Mouse (Mus musculus) testis, postnatal 14 days (tissue): ENCODE data around the gene Aldh1a3.
A peak's percentile ranks its signal among the peaks of the same experiment; 100 is the strongest.

Experiments
- DNase-seq: peaks from one replicate; pipeline ENCODE4 v3.0.0; 2021; ENCODE audit warnings: low spot score

Aldh1a3 gene

GRCm38 (mm10) chr7:66369934-66370445, 57.3 kb downstream of the Aldh1a3 start:
- DNase-seq, result no peak

- DNase-seq, result no peak
Observed at GRCm38 (mm10) chr7:66369071-66369933, 58.0 kb downstream of the Aldh1a3 start.

GRCm38 (mm10) chr7:66365904-66366303, 61.4 kb downstream of the Aldh1a3 start, which contains the start of gene Gm10974:
Gene Gm10974 (plus strand): TSS chr7:66365905.
- DNase-seq, result no peak

GRCm38 (mm10) chr7:66365411-66365810, 61.9 kb downstream of the Aldh1a3 start:
- no peak for DNase-seq

GRCm38 (mm10) chr7:66364491-66364890, 62.8 kb downstream of the Aldh1a3 start:
- no peak for DNase-seq

- no peak for DNase-seq
Observed at GRCm38 (mm10) chr7:66359044-66359443, 68.3 kb downstream of the Aldh1a3 start.

GRCm38 (mm10) chr7:66358461-66358860, 68.9 kb downstream of the Aldh1a3 start:
- DNase-seq, result no peak

- no peak for DNase-seq
Observed at GRCm38 (mm10) chr7:66355791-66356522, 71.4 kb downstream of the Aldh1a3 start.

- no peak for DNase-seq
Observed at GRCm38 (mm10) chr7:66354911-66355310, 72.4 kb downstream of the Aldh1a3 start.

- no peak for DNase-seq
Observed at GRCm38 (mm10) chr7:66351074-66351473, 76.2 kb downstream of the Aldh1a3 start.

GRCm38 (mm10) chr7:66349670-66350069, 77.6 kb downstream of the Aldh1a3 start:
- no peak for DNase-seq

GRCm38 (mm10) chr7:66348588-66348987, 78.7 kb downstream of the Aldh1a3 start:
- no peak for DNase-seq

- no peak for DNase-seq
Observed at GRCm38 (mm10) chr7:66346959-66347663, 80.2 kb downstream of the Aldh1a3 start.

GRCm38 (mm10) chr7:66343307-66343706, 84.0 kb downstream of the Aldh1a3 start:
- DNase-seq, result no peak

- no peak for DNase-seq
Observed at GRCm38 (mm10) chr7:66342831-66343230, 84.5 kb downstream of the Aldh1a3 start.

GRCm38 (mm10) chr7:66342323-66342722, 85.0 kb downstream of the Aldh1a3 start:
- DNase-seq, result peak; percentile 40
